Mouse (Mus musculus): ENCODE data around the gene Bcl3.

The Bcl3 gene

DNA sequence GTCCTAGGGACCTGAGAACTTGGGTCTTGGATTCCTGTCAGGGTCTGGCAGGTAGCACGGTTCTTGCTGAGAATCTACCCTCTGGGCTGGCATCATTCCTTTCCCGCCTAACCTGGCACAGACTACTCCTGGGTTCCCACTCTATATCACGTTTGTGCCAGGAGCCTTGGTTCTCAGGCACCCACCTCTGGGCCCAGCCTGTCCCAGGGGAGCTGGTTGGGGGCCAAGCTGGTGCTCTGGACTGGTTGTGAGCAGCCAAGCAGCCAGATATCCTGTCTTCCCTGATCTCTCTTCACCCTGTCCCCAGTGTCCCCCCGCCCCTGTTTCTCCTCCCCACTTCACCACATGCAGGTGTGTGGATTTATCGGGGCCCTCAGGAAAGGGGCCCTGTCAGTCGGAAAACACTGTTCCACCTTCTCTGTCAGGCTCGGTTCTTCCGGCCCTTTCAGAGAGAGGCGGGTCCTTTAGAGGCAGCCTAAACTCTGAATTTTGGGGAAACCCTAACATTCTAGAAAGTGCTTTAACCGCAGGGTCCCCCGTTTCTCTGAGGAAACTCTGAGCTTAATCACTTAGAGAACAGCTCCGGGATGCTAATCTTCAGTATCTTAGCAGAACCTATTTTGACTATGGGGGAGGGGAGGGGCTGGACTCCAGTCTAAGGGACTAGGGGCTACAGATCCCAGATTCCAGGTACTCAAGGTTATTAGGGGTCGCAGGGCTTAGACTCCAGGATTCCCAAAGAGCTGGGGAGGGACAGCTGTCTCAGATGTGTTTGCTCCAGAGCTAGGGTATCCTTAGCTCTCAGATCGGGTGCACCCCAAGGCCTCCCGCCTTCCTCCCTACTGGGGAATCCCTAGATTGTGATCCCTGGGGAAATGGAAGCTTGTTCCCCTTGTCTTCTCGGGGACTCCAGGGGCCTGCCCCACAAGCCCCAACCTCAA is 52.9 kb downstream of the Bcl3 start:
- in situ Hi-C loops (cut with MboI), result no loop called here

GRCm38 (mm10) chr7:19769001-19769400 is 53.6 kb downstream of the Bcl3 start:
- in situ Hi-C loops (cut with MboI), result no loop called here

DNA sequence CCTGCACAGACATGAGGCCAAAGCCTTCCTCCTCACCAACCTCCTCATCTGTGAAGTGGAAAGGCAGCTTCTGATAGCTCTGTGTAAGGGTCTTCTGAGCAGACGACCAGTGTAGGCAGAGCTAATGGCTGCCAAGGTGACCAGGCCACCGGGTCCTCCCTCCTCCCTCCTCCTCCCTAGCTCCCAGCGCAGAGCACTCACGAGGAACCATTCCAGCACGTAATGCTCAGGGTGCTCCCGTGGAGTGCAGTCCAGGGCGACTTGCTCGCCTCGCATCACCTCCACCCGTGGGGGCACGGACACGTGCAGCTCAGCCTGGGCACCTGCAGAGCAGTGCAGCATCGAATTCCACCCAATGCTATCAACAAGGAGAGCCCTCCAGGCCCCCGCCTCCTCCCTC is 54.3 kb downstream of the Bcl3 start:
- in situ Hi-C loops (cut with MboI), result no loop called here

GRCm38 (mm10) chr7:19764581-19764980 is 58.0 kb downstream of the Bcl3 start:
- in situ Hi-C loops (cut with MboI), result no loop called here

DNA sequence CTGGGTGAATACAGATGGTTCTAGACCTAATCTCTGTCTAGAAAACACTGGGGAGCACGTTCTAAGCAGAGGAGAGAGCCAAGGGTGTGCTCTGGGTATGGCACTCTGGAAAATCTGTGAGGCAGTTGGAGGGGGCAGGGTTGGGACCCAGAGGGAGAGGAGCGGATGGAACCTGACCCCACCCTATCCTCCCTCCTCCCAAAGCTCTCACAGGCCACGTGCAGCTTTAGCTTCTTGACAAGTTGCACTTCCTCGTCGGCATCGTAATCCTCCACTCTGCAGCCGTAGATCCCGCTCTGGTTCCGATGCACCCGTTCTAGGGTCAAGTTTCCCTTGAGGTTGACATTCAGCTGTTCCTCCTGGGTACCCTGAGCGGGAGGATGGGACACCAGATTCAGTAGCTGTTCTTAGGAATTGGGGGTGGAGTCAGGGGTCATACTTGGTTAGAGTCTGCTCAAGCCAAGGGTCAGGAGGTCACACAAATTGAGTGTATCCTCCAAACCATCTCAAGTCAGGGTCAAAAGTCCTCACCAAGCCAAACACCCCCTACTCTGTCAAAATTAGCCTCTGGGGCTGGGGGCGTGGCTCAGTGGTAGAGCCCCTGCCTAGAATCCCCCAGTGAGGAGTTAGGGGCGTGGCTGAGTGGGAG is 58.6 kb downstream of the Bcl3 start:
- in situ Hi-C loops (cut with MboI), result no loop called here

- in situ Hi-C loops (cut with MboI), result no loop called here
These were observed 60.3 kb downstream of the Bcl3 start for GRCm38 (mm10) chr7:19762283-19762682.

DNA sequence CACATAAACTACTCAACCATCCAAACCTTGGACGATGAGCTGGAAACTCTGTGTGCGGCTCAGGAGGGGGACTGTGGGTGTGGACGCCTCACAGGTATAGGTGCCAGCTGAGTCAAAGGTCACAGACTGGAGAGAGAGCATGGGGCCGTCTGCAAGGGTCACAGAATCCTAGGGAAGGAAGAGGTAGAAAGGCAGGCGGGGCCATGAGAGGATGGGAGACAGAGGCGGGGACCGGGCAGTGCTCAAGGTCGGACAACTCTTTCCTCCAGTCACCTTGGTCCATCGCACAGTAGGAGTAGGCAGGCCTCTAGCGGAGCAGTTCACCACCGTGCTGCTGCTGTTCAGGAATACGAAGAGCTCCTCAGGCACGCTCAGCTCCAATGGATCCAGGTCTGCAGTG is 62.5 kb downstream of the Bcl3 start:
- in situ Hi-C loops (cut with MboI), result no loop called here

- in situ Hi-C loops (cut with MboI), result no loop called here
These were observed 63.9 kb downstream of the Bcl3 start for GRCm38 (mm10) chr7:19758623-19759022.
